Mouse (Mus musculus) bone marrow macrophage, adult 2 months (primary cell): ENCODE measurements around the gene Fkbp8.

Experiments used
- CTCF ChIP-seq: IDR thresholded peaks from 2 replicates; pipeline ENCODE4 v1.5.1; 2012; ENCODE audit warnings: low read depth, mild to moderate bottlenecking, low read length, moderate library complexity
- POLR2A ChIP-seq: IDR thresholded peaks from 2 replicates; pipeline ENCODE4 v1.6.1; 2012; ENCODE audit warnings: mild to moderate bottlenecking, low read depth, low read length, borderline replicate concordance

GRCm38 (mm10) chr8:70551558-70552161, 24.1 kb downstream of the Fkbp8 start:
- no peak for TF ChIP-seq POLR2A
- no peak for TF ChIP-seq CTCF
